Mouse (Mus musculus): ENCODE measurements at regions not wholly inside any gene's neighbourhood (a gene's known extent, or its start where the extent isn't known, plus 50 kb on each side); places are given as distances from the start of the nearest gene placed in this dataset.

DNA sequence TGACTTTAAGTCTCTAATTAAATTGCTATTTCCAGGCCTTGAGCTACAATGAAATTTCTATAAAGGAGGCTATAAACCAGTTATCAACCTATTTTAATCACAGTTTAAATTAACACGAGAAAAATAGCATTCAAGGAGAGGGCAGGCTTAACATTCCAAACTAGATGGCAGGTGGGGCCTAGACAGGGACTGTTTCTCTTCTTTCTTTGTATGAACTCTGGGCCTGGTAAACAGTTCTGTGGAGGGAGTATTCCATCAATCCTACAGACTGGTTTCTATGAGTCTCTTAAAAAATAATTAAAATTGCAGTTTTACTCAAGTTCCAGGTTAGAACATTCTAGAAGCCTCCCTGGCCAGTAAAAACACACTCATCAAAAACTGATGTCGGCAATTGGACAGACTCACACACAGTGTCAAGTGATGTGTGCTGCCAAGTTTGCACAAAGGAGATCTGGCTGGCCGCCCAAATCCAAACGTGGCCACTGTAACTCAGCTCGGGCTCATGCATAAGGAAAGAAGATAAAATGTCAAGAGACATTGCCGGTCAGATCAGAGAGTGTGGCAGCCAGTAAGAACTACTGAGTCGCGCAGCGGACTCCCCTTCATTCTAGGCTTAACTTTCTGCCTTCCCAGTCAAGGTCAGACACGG is 206.5 kb upstream of the Sash1 start:
- TF ChIP-seq POLR2A (IDR thresholded peaks at IDR 0.05; ENCODE audit: insufficient read depth, low read length) (no peak), CTCF (IDR thresholded peaks at IDR 0.05; ENCODE audit: low read depth, low read length) (no peak), EP300 (IDR thresholded peaks at IDR 0.05; ENCODE audit: insufficient read depth, low read depth, low read length) (no peak)

Data from ES-Bruce4 (cell line).